Mouse (Mus musculus) kidney, postnatal 14 days (tissue): Measurements from ENCODE around the gene Ear14.
A peak's percentile ranks its signal among the peaks of the same experiment; 100 is the strongest.
"Not testable (repeated sequence)": the region's sequence is repeated elsewhere in the genome, so short reads cannot be mapped to it uniquely, and the experiment has no call there.

ENCODE experiments used
- DNase-seq: peaks from one replicate; pipeline ENCODE4 v3.0.0; 2022; ENCODE audit warnings: mixed read lengths

The Ear14 gene

GRCm38 (mm10) chr14:51203115-51203514, at the start of gene Ear14:
TSS of gene Ear14 (plus strand) at chr14:51203391.
- DNase-seq = no peak

GRCm38 (mm10) chr14:51156056-51156735, 47.0 kb upstream of the Ear14 start:
- DNase-seq = no peak

DNA sequence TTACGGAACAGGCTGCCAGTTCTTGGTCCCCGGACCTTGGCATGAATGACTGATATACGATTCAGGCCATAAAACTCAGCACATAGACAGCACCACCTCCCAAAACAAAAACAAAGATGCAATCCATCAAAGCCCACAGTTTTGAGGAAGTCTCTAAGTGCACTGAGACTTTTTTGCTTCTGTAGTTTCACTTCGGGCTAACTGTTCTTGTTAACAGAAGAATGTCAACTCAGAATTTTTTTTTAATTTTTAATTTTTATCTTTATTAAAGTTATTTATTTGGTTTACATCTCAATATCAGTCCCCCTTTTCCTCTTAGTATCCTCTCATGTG, 46.5 kb upstream of the Ear14 start:
- DNase-seq = no peak

GRCm38 (mm10) chr14:51157072-51157471, 46.1 kb upstream of the Ear14 start:
- no peak for DNase-seq

DNA sequence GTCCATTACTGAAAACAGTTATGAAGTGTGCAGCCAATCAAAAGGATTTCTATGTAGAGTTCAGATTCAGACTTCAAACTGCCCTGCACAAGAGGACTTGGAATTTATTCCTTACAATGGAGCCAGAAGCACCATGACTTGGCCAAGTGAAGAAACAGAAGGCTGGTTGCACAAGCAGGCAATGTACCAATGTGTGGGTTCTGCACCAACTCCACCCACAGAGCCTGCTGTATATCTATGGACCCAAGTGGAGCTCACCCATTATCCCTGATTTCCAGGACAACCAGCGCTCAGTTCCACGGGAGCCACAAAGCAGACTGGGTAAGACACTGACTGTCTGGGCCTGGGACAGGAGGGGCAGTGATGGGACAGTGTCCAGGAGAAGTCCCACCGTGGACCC, 41.2 kb upstream of the Ear14 start, which contains the start of gene Rnase2b:
Gene Rnase2b (plus strand): TSS at position 285 of the 400 bp plus-strand sequence.
- not testable (repeated sequence) for DNase-seq

GRCm38 (mm10) chr14:51163323-51163722, 39.9 kb upstream of the Ear14 start:
- not testable (repeated sequence) for DNase-seq

- no peak for DNase-seq
Measured at GRCm38 (mm10) chr14:51165435-51165834, 37.8 kb upstream of the Ear14 start.

DNA sequence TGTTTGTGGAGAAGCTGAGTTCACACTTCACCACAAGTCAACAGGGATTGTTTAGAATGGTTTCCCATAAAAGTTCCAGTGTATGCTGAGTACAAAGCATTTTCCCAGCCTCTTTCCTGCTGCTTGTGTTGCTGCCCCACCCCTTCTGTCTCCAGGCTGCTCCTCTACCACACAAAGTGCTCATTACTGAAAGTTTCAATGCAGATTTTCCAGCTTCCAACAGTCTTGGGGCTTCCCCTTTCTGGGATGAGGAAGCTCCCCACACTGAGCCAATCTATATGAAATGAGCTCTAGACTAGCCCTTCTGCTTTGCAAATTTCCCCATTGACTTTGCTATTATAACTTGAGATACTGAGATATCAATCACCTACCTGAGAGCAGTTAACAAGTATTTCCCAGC, 37.1 kb upstream of the Ear14 start:
- no peak for DNase-seq

DNA sequence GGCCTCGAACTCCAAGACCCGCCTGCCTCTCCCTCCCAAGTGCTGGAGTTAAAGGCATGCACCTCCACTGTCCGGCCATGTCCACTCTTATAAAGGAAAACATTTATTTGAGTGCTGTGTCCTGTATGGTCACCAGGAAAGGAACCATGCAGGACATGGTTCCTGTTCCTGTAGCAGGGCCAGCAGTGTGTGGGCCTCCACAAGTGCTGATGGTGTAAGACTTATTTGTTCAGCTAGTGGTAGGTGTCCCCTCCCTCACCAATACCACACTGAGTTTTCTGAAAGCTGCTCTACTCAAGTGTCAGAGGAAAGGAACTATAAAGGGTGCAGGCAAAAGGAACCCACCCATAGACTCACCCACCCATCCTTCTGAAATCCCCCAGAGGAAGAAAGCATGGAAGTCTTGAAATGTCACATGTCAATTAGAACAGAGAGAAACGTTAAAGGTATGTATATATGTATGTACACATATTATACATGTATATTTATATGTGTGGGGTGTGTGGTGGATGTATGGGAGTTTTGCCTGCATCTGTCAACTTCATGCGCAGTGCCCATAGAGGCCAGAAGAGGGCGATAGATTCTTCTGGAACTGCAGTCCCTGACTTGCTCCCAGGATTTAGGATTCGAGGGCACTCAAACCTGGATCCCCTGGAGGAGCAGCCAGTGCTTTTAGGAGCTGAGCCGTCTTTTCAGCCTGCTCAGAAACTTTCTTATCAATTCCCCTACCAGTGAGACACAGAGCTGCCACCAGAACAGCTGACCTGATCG, 30.9 kb upstream of the Ear14 start:
- DNase-seq = peak; percentile 29

GRCm38 (mm10) chr14:51172947-51173346, 30.2 kb upstream of the Ear14 start:
- DNase-seq = not testable (repeated sequence)

DNA sequence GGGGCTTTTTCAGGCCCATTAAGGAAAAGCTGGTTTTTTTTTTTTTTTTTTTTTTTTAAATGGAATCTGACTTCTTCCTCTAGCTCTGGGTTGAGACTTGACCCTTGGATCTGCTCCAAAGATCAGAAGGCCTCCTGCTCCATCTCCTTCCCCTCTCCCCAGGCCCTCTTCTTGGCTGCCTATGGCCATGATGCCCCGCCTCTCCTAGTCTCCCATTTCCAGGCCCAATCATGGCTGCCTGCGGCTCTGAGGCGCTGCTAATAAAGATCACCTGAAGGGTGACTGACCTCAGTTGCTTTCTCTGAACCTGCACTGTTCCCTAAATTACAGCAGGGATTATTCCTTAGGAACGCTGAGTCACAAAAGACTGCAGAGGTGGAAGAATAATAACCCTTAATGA, 29.3 kb upstream of the Ear14 start:
- no peak for DNase-seq

GRCm38 (mm10) chr14:51181051-51181450, 22.1 kb upstream of the Ear14 start:
- DNase-seq = not testable (repeated sequence)

DNA sequence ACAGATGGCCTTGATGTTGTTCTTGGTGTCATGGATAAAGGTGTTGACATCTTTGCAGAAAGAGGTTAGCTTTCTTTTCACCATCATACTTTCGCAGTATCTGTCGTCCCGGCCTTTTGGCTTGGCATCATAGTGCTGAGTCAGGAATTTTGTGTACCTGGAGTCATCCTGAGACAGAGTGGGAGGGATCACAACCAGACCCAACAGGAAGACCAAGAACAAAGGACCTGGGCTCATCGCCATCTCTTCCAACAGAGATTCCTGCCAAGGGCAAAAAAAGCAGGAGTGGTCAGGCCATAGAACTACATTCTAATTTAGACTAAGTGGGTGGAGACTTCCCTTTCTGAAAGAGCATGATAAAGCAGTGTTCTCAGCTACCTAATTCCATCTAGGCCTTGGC, 7.5 kb upstream of the Ear14 start:
- peak; percentile 58 for DNase-seq

GRCm38 (mm10) chr14:51199098-51200023, 3.8 kb upstream of the Ear14 start, which contains the start of gene Ang2:
TSS of gene Ang2 (minus strand) at chr14:51199148.
- DNase-seq = no peak

DNA sequence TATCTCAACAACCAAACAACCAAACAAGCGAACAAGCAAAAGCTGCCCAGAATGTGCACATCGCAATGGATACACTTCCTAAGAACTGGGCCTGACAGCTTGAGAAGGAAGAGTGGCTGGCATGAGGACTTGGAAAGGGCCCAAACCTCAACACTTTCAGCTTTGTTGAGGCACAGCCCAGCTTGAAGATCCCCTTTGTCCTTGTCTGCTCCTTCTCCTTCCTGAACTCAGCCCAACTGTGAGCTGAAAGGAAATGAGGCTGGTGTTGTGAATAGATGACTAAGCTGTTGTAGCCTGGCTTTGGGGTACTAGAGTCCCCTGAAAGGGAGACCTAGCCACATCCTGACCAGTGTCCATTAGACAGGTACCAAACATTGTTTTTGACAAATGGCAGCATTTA, 3.1 kb upstream of the Ear14 start:
- DNase-seq = no peak

DNA sequence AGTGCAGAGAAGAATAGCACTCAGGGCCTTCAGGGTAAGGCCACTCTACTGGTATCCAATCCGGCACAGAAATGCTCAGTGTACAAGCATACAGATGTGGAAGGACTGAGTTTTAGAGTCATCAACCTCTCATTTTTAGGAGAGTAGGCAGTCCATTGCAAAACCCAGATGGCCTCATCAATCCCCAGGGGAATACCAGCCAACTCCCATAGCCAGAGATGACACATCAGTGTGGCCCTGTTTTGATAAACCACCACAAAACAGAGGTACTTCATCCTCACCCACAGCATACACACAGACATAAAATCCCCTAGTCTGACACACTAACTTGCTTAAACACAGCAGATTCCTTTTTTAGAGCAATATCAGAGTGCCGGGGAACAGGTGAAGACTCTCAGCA, 2.7 kb upstream of the Ear14 start:
- DNase-seq = no peak

- DNase-seq = not testable (repeated sequence)
Measured at GRCm38 (mm10) chr14:51220075-51220474, 16.9 kb downstream of the Ear14 start.

DNA sequence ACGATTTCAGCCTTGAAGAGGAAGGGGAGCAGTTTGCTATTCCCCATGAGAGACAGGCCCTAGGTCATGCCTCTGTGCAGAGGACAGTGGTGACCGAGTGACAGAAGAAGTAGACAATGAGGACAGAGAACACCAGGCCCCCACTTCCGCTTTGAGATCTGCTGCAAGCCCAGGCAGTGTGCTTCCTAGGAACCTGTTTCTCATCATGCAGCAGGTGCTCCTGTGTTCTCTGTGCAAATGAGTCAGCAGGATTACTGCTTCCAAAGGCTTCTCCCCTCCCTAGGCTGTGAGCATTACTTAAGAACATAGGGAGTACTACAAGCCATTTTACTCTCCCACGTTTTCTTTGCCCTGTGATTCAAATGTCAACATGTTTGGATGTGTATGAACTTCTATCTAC, 26.5 kb downstream of the Ear14 start:
- not testable (repeated sequence) for DNase-seq

GRCm38 (mm10) chr14:51237488-51237887, 34.3 kb downstream of the Ear14 start:
- not testable (repeated sequence) for DNase-seq

GRCm38 (mm10) chr14:51240899-51241298, 37.7 kb downstream of the Ear14 start:
- peak; percentile 55 for DNase-seq

DNA sequence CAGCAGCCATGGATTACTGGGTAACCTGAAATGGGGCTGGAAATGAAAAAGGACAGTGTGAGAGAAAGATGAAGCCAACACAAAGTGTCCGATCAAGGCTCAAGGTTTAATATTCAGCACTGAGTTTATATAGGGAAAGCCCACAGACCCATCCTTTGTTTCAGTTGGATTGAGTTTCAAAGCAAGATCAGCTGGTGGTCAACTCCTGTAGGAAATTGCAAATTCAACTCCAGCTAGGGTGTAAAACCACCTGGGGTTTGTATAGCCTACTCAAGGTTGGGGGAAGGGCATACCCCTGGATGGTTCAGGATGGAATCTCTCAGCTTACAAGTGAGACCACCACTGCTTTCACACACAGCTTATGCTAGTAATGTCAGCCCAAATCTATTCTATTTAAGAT, 44.5 kb downstream of the Ear14 start:
- no peak for DNase-seq

- no peak for DNase-seq
Measured at GRCm38 (mm10) chr14:51250348-51250747, 47.2 kb downstream of the Ear14 start.

DNA sequence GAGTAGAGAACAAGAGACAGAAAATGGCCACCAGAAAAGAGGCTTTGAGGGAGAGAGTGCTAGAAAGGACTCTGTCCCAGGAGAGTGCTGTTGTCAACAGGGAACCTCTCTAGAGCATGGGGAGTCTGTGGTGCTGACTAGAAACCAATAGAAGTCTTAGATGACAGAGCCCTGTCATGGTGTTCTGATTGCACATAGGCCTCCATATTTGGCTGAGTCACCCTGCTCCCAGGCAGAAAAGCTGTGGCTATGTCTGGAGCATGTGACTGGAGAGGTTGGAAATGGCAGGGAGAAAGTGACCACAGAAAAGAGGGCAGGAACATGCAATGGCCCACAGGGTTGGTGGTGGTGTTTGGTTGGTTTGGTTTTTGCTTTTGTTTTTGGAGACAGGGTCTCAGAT, 49.0 kb downstream of the Ear14 start:
- not testable (repeated sequence) for DNase-seq
